Mouse (Mus musculus): ENCODE data around the gene Armcx3. TPM values are rescaled to one million over a fixed set of nuclear protein-coding genes. Genes with fewer than 3 reads are reported as not detected.
A peak's percentile ranks its signal among the peaks of the same experiment; 100 is the strongest.
"Not testable (repeated sequence)": the region's sequence is repeated elsewhere in the genome, so short reads cannot be mapped to it uniquely, and the experiment has no call there.

The Armcx3 gene
- 24.2 TPM for polyA plus RNA-seq (2012; fragmentation: generic; extraction: Trizol)

GRCm38 (mm10) chrX:134756434-134757292, at the start of gene Armcx3:
Gene Armcx3 (plus strand): TSS chrX:134756595.
- TF ChIP-seq E2F4 (IDR thresholded peaks at IDR 0.05; ENCODE audit: insufficient read depth), result no peak
- peak; percentile 32 for TF ChIP-seq POLR2AphosphoS2 (IDR thresholded peaks at IDR 0.05; ENCODE audit: insufficient read length, low read depth)
- peak; percentile 48 for TF ChIP-seq POLR2A (IDR thresholded peaks at IDR 0.05; ENCODE audit: insufficient read length, low read depth)
- TF ChIP-seq USF1 (IDR thresholded peaks at IDR 0.05; ENCODE audit: low read depth), result peak; percentile 82
- H3ac ChIP-seq (ENCODE audit: control insufficient read depth, insufficient read length), result peak within 1 kb of the TSS; percentile 1
- peak within 1 kb of the TSS; percentile 73 for H3K4me3 ChIP-seq
- H3K4me2 ChIP-seq (ENCODE audit: low read depth), result peak within 1 kb of the TSS; percentile 32
- H3K79me2 ChIP-seq (ENCODE audit: control insufficient read depth, insufficient read depth), result no peaks in the 10 kb centered on the region
- no peaks in the 10 kb centered on the region for H3K36me3 ChIP-seq (ENCODE audit: control insufficient read depth, insufficient read depth)
- no peaks in the 10 kb centered on the region for H3K27me3 ChIP-seq (ENCODE audit: control insufficient read depth, insufficient read depth, insufficient read length)

DNA sequence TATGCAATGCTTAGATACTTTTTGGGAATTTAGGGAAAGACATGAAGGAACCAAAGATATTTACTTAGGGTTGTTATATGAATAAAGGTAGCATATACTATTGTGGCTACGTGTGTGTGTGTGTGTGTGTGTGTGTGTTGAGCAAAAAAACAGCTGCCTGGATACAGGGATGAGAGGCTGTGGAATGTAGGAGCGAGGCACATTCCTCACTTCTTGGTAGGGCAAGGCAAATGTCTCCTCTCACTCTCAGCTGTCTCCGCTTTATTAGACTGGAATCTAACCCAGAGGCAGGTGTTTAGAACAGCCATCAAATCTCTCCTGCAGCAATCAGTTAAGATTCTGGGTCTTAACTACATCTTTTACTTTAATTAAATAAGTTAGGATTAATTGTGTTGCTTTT, 39.5 kb upstream of the Armcx3 start:
- TF ChIP-seq SRF (IDR thresholded peaks at IDR 0.05; ENCODE audit: control insufficient read depth, insufficient read length, low read depth) (no peak), TCF12 (IDR thresholded peaks at IDR 0.05; ENCODE audit: insufficient read depth, poor library complexity, severe bottlenecking) (no peak), POLR2AphosphoS2 (IDR thresholded peaks at IDR 0.05; ENCODE audit: insufficient read length, low read depth) (no peak), POLR2A (IDR thresholded peaks at IDR 0.05; ENCODE audit: insufficient read length, low read depth) (no peak), USF1 (IDR thresholded peaks at IDR 0.05; ENCODE audit: low read depth) (no peak), CEBPB (IDR thresholded peaks at IDR 0.05; ENCODE audit: insufficient read depth, poor library complexity, severe bottlenecking) (no peak), MAX (IDR thresholded peaks at IDR 0.05; ENCODE audit: low read depth) (no peak), MYOG (IDR thresholded peaks at IDR 0.05; ENCODE audit: control insufficient read depth in 1 of 3, insufficient read depth in 1 of 3, insufficient read length in 2 of 3, low read depth in 2 of 3) (peak in 2 of 3 experiments; percentile 40 to 68), TCF3 (IDR thresholded peaks at IDR 0.05; ENCODE audit: insufficient read length, low read depth) (peak; percentile 12), E2F4 (IDR thresholded peaks at IDR 0.05; ENCODE audit: insufficient read depth) (no peak), REST (IDR thresholded peaks at IDR 0.05; ENCODE audit: insufficient read depth, insufficient read length) (no peak), MYOD1 (IDR thresholded peaks at IDR 0.05; ENCODE audit: control insufficient read depth in 1 of 3, insufficient read length in 2 of 3, low read depth in 2 of 3) (peak in 2 of 3 experiments; percentile 67 to 72)
- H3ac ChIP-seq (ENCODE audit: control insufficient read depth, insufficient read length), result no peak overlapping the region
- no peaks in the 10 kb centered on the region for H3K36me3 ChIP-seq (ENCODE audit: control insufficient read depth, insufficient read depth)
- no peak overlapping the region for H3K4me2 ChIP-seq (ENCODE audit: low read depth)
- no peaks in the 10 kb centered on the region for H3K27me3 ChIP-seq (ENCODE audit: control insufficient read depth, insufficient read depth, insufficient read length)
- H3K79me2 ChIP-seq (ENCODE audit: control insufficient read depth, insufficient read depth), result no peaks in the 10 kb centered on the region
- no peak overlapping the region for H3K4me3 ChIP-seq

DNA sequence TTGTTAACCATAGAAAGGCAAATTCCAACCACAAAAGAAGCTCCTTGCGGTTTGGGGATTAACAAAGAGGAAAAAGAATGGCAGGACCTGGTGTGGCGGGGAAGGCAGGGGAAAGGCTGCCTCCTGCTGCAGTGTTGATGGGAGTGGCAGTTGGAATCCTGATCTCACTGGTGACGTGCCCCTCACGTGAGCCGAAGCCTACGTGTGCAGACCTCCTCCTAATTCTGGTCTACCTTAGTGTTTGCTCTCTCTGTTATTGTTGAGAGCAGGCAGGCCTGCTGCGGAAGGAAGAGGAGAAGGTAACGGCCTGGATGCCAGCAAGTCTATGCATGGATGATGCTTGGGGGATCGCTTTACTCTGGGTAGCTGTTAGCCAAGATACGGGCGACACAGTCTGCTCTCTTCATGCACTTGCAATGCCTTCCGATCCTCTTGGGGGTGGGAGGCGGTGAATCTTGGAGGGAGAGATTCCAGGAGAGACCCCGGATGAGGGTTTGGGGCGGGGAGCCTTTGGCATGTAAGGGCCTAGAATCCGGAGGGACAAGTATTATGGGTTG, 38.6 kb upstream of the Armcx3 start, which contains the start of gene Armcx1:
Gene Armcx1, plus strand, starts transcription at position 212 of the 557 bp plus-strand sequence.
- H3K27me3 ChIP-seq (ENCODE audit: control insufficient read depth, insufficient read depth, insufficient read length), result no peaks in the 10 kb centered on the region
- H3K4me3 ChIP-seq, result peak within 1 kb of the TSS; percentile 48
- TF ChIP-seq POLR2A (IDR thresholded peaks at IDR 0.05; ENCODE audit: insufficient read length, low read depth), result peak; percentile 53
- TF ChIP-seq MAX (IDR thresholded peaks at IDR 0.05; ENCODE audit: low read depth), result no peak
- peak in 1 of 3 experiments; percentile 57 for TF ChIP-seq MYOD1 (IDR thresholded peaks at IDR 0.05; ENCODE audit: control insufficient read depth in 1 of 3, insufficient read length in 2 of 3, low read depth in 2 of 3)
- no peak for TF ChIP-seq SRF (IDR thresholded peaks at IDR 0.05; ENCODE audit: control insufficient read depth, insufficient read length, low read depth)
- TF ChIP-seq POLR2AphosphoS2 (IDR thresholded peaks at IDR 0.05; ENCODE audit: insufficient read length, low read depth), result peak; percentile 45
- peak; percentile 76 for TF ChIP-seq USF1 (IDR thresholded peaks at IDR 0.05; ENCODE audit: low read depth)
- no peak for TF ChIP-seq TCF12 (IDR thresholded peaks at IDR 0.05; ENCODE audit: insufficient read depth, poor library complexity, severe bottlenecking)
- TF ChIP-seq E2F4 (IDR thresholded peaks at IDR 0.05; ENCODE audit: insufficient read depth), result no peak
- TF ChIP-seq TCF3 (IDR thresholded peaks at IDR 0.05; ENCODE audit: insufficient read length, low read depth), result no peak
- TF ChIP-seq MYOG (IDR thresholded peaks at IDR 0.05; ENCODE audit: control insufficient read depth in 1 of 3, insufficient read depth in 1 of 3, insufficient read length in 2 of 3, low read depth in 2 of 3), result peak in 1 of 3 experiments; percentile 41
- TF ChIP-seq CEBPB (IDR thresholded peaks at IDR 0.05; ENCODE audit: insufficient read depth, poor library complexity, severe bottlenecking), result no peak
- H3K36me3 ChIP-seq (ENCODE audit: control insufficient read depth, insufficient read depth), result no peaks in the 10 kb centered on the region
- H3K79me2 ChIP-seq (ENCODE audit: control insufficient read depth, insufficient read depth), result no peaks in the 10 kb centered on the region
- H3ac ChIP-seq (ENCODE audit: control insufficient read depth, insufficient read length), result no peak within 1 kb of the TSS
- peak within 1 kb of the TSS; percentile 64 for H3K4me2 ChIP-seq (ENCODE audit: low read depth)

DNA sequence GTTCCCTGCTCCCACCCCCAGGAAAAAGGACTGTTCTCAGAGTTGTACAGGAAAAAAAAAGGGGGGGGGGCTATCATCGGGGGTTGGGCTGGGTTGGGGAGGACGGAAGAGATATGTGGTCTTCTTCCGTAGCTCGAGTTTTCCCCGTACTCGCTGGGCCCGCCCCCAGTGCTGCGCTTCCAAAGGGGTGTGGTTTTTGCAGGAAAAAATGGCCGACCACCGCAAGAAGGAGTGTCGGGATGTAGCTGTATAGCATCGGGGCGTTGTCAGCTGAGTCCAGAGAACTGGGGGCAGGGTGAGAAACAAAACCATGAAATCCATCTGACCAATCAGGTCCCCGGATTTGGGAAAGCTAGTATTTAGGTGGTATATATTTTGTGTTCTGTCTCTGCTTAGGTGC, 37.9 kb upstream of the Armcx3 start:
- no peaks in the 10 kb centered on the region for H3K27me3 ChIP-seq (ENCODE audit: control insufficient read depth, insufficient read depth, insufficient read length)
- TF ChIP-seq TCF12 (IDR thresholded peaks at IDR 0.05; ENCODE audit: insufficient read depth, poor library complexity, severe bottlenecking) (no peak), TCF3 (IDR thresholded peaks at IDR 0.05; ENCODE audit: insufficient read length, low read depth) (no peak), REST (IDR thresholded peaks at IDR 0.05; ENCODE audit: insufficient read depth, insufficient read length) (no peak), USF1 (IDR thresholded peaks at IDR 0.05; ENCODE audit: low read depth) (no peak), MYOD1 (IDR thresholded peaks at IDR 0.05; ENCODE audit: control insufficient read depth in 1 of 3, insufficient read length in 2 of 3, low read depth in 2 of 3) (no peak), MYOG (IDR thresholded peaks at IDR 0.05; ENCODE audit: control insufficient read depth in 1 of 3, insufficient read depth in 1 of 3, insufficient read length in 2 of 3, low read depth in 2 of 3) (no peak), POLR2AphosphoS2 (IDR thresholded peaks at IDR 0.05; ENCODE audit: insufficient read length, low read depth) (no peak), CEBPB (IDR thresholded peaks at IDR 0.05; ENCODE audit: insufficient read depth, poor library complexity, severe bottlenecking) (no peak), POLR2A (IDR thresholded peaks at IDR 0.05; ENCODE audit: insufficient read length, low read depth) (no peak), SRF (IDR thresholded peaks at IDR 0.05; ENCODE audit: control insufficient read depth, insufficient read length, low read depth) (no peak), MAX (IDR thresholded peaks at IDR 0.05; ENCODE audit: low read depth) (no peak), E2F4 (IDR thresholded peaks at IDR 0.05; ENCODE audit: insufficient read depth) (no peak)
- no peaks in the 10 kb centered on the region for H3K79me2 ChIP-seq (ENCODE audit: control insufficient read depth, insufficient read depth)
- peak overlapping the region; percentile 64 for H3K4me2 ChIP-seq (ENCODE audit: low read depth)
- peak overlapping the region; percentile 48 for H3K4me3 ChIP-seq
- H3K36me3 ChIP-seq (ENCODE audit: control insufficient read depth, insufficient read depth), result no peaks in the 10 kb centered on the region
- no peak overlapping the region for H3ac ChIP-seq (ENCODE audit: control insufficient read depth, insufficient read length)

DNA sequence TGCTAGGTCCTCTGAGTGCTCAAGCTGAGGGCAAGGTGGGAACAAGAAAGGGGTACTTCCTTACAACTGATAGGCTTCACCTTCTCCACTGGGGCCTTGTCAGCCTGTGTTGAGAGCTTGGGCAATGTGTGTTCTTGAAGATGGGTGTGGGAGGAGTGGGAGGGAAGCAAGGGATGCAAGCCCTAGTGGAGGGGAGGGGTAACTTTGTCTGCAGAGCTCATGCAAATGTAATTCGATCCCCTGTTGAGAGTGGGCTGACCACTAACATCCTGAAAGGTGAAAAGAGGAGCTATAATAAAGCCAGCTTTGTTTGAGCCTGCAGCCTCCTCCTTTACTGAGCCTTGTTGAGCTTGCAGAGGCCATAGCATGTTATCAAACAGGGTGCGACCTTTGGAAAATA, 32.6 kb upstream of the Armcx3 start:
- not testable (repeated sequence) for H3K79me2 ChIP-seq (ENCODE audit: control insufficient read depth, insufficient read depth); H3K4me2 ChIP-seq (ENCODE audit: low read depth); H3ac ChIP-seq (ENCODE audit: control insufficient read depth, insufficient read length); H3K4me3 ChIP-seq; H3K27me3 ChIP-seq (ENCODE audit: control insufficient read depth, insufficient read depth, insufficient read length); H3K36me3 ChIP-seq (ENCODE audit: control insufficient read depth, insufficient read depth)
